Mouse (Mus musculus) hindbrain, embryonic 10.5 days (tissue): ENCODE data around the gene Prr15l. TPM values are rescaled to one million over a fixed set of nuclear protein-coding genes. Genes with fewer than 3 reads are reported as not detected.

Source experiments
- DNase-seq: peaks from one replicate; pipeline ENCODE4 v3.0.0-alpha.2; 2017; ENCODE audit warnings: low spot score
- H3K27ac ChIP-seq: fragments of 300-500 bp; sonication (generic); 2 replicates; pipeline ENCODE4 v1.5.1; 2016; ENCODE audit warnings: mild to moderate bottlenecking, moderate library complexity
- H3K27me3 ChIP-seq: fragments of 300-500 bp; sonication (generic); 2 replicates; pipeline ENCODE4 v1.6.1; 2016; ENCODE audit warnings: mild to moderate bottlenecking; ENCODE audit not compliant: poor library complexity, insufficient read depth, severe bottlenecking
- H3K36me3 ChIP-seq: fragments of 300-500 bp; sonication (generic); 2 replicates; pipeline ENCODE4 v1.6.1; 2016; ENCODE audit warnings: mild to moderate bottlenecking, moderate library complexity
- H3K4me1 ChIP-seq: fragments of 300-500 bp; sonication (generic); replicated peaks from 2 replicates; pipeline ENCODE4 v1.6.1; 2016; ENCODE audit warnings: mild to moderate bottlenecking
- H3K4me3 ChIP-seq: fragments of 300-500 bp; sonication (generic); 2 replicates; pipeline ENCODE4 v1.5.1; 2016; ENCODE audit warnings: mild to moderate bottlenecking, moderate library complexity
- H3K9me3 ChIP-seq: fragments of 300-500 bp; sonication (generic); 2 replicates; pipeline ENCODE4 v1.6.1; 2016; ENCODE audit warnings: mild to moderate bottlenecking, moderate library complexity
- WGBS: fragments of 180-500 bp; shearing (Covaris S2); methylation state at CpG from one replicate; pipeline ENCODE4 v1.1.7; 2016; 5-methylcytosine and 5-hydroxymethylcytosine counted together
- polyA plus RNA-seq: library from polyadenylated mRNA; unstranded; fragments of >200 nt; fragmentation: Nextera tagmentation; extraction: Ambion mirVana; gene quantifications from 2 replicates; pipeline ENCODE4 v1.2.1, GENCODE M21; 2016

Prr15l gene
- 0.37 and 0.75 TPM in 2 replicates for polyA plus RNA-seq

GRCm38 (mm10) chr11:96928088-96928487, at the start of gene Prr15l:
TSS of gene Prr15l (plus strand) at chr11:96928104.
- peaks cover 29% of the 10 kb centered on the region for H3K27me3 ChIP-seq
- DNase-seq: no peak
- 76% methylated on average over 2 of the region's 2 CpGs for WGBS
- no peaks in the 10 kb centered on the region for H3K36me3 ChIP-seq
- peaks cover 28% of the 10 kb centered on the region for H3K4me1 ChIP-seq
- H3K27ac ChIP-seq: peak within 1 kb of the TSS; percentile 66
- H3K4me3 ChIP-seq: no peak within 1 kb of the TSS
- H3K9me3 ChIP-seq: no peaks in the 10 kb centered on the region

GRCm38 (mm10) chr11:96878715-96879114, 49.2 kb upstream of the Prr15l start:
- 20% methylated on average over 3 of the region's 3 CpGs for WGBS
- no peaks in the 10 kb centered on the region for H3K27me3 ChIP-seq
- no peaks in the 10 kb centered on the region for H3K36me3 ChIP-seq
- H3K27ac ChIP-seq: peak overlapping the region; percentile 94
- peaks cover 78% of the 10 kb centered on the region for H3K4me1 ChIP-seq
- DNase-seq: no peak
- H3K9me3 ChIP-seq: no peaks in the 10 kb centered on the region
- H3K4me3 ChIP-seq: peak overlapping the region; percentile 4; the same call in 1 of the 2 replicates

- Histone ChIP-seq H3K9me3 (no peaks in the 10 kb centered on the region), H3K36me3 (no peaks in the 10 kb centered on the region), H3K4me1 (peaks cover 78% of the 10 kb centered on the region), H3K27ac (peak overlapping the region; percentile 94), H3K27me3 (no peaks in the 10 kb centered on the region), H3K4me3 (peak overlapping the region; percentile 4; the same call in 1 of the 2 replicates)
- 13% methylated on average over 7 of the region's 7 CpGs for WGBS
- DNase-seq: peak; percentile 69
These were observed 48.5 kb upstream of the Prr15l start for GRCm38 (mm10) chr11:96879359-96879758.

GRCm38 (mm10) chr11:96880296-96880695, 47.6 kb upstream of the Prr15l start:
- no peaks in the 10 kb centered on the region for H3K27me3 ChIP-seq
- H3K27ac ChIP-seq: peak overlapping the region; percentile 94

GRCm38 (mm10) chr11:96885901-96886340, 42.0 kb upstream of the Prr15l start:
- H3K27me3 ChIP-seq: no peaks in the 10 kb centered on the region
- H3K4me1 ChIP-seq: peaks cover 62% of the 10 kb centered on the region
- peak overlapping the region; percentile 95 for H3K27ac ChIP-seq
- DNase-seq: no peak
- no peaks in the 10 kb centered on the region for H3K9me3 ChIP-seq
- 37% methylated on average over 5 of the region's 5 CpGs for WGBS
- peak overlapping the region; percentile 20; the same call in 1 of the 2 replicates for H3K4me3 ChIP-seq
- no peaks in the 10 kb centered on the region for H3K36me3 ChIP-seq

More at GRCm38 (mm10) chr11:96880296-96880695, 47.6 kb upstream of the Prr15l start:
- no peaks in the 10 kb centered on the region for H3K9me3 ChIP-seq
- H3K4me1 ChIP-seq: peaks cover 78% of the 10 kb centered on the region
- WGBS: 82% methylated on average over 9 of the region's 9 CpGs
- no peak overlapping the region for H3K4me3 ChIP-seq
- no peak for DNase-seq
- no peaks in the 10 kb centered on the region for H3K36me3 ChIP-seq

- Histone ChIP-seq H3K4me3 (no peak overlapping the region), H3K4me1 (peaks cover 72% of the 10 kb centered on the region)
- WGBS: 88% methylated on average over 8 of the region's 8 CpGs
These were observed 40.9 kb upstream of the Prr15l start for GRCm38 (mm10) chr11:96886942-96887546.

GRCm38 (mm10) chr11:96891784-96892527, 35.9 kb upstream of the Prr15l start:
- H3K4me3 ChIP-seq: peak overlapping the region; percentile 7; the same call in 1 of the 2 replicates
- H3K9me3 ChIP-seq: no peaks in the 10 kb centered on the region
- no peaks in the 10 kb centered on the region for H3K36me3 ChIP-seq
- WGBS: 24% methylated on average over 14 of the region's 14 CpGs
- H3K4me1 ChIP-seq: peaks cover 64% of the 10 kb centered on the region
- no peaks in the 10 kb centered on the region for H3K27me3 ChIP-seq
- peak overlapping the region; percentile 95 for H3K27ac ChIP-seq
- peak; percentile 80 for DNase-seq

More at GRCm38 (mm10) chr11:96886942-96887546, 40.9 kb upstream of the Prr15l start:
- peak overlapping the region; percentile 95 for H3K27ac ChIP-seq
- no peaks in the 10 kb centered on the region for H3K36me3 ChIP-seq
- no peaks in the 10 kb centered on the region for H3K9me3 ChIP-seq
- no peaks in the 10 kb centered on the region for H3K27me3 ChIP-seq
- DNase-seq: no peak

- peaks cover 65% of the 10 kb centered on the region for H3K4me1 ChIP-seq
- 0 out of 2 replicates have a peak overlapping the region, but pooled peaks have one; percentile 1 for H3K4me3 ChIP-seq
These were observed 34.6 kb upstream of the Prr15l start for GRCm38 (mm10) chr11:96893203-96893842.

GRCm38 (mm10) chr11:96895886-96896285, 32.0 kb upstream of the Prr15l start:
- H3K4me1 ChIP-seq: peaks cover 79% of the 10 kb centered on the region
- peak overlapping the region; percentile 95 for H3K27ac ChIP-seq
- H3K4me3 ChIP-seq: no peak overlapping the region
- 93% methylated on average over 4 of the region's 4 CpGs for WGBS
- no peaks in the 10 kb centered on the region for H3K9me3 ChIP-seq
- no peaks in the 10 kb centered on the region for H3K36me3 ChIP-seq
- H3K27me3 ChIP-seq: no peaks in the 10 kb centered on the region
- DNase-seq: no peak

More at GRCm38 (mm10) chr11:96893203-96893842, 34.6 kb upstream of the Prr15l start:
- H3K27ac ChIP-seq: peak overlapping the region; percentile 95
- peak; percentile 54 for DNase-seq
- H3K9me3 ChIP-seq: no peaks in the 10 kb centered on the region
- 49% methylated on average over 11 of the region's 11 CpGs for WGBS
- no peaks in the 10 kb centered on the region for H3K27me3 ChIP-seq
- H3K36me3 ChIP-seq: no peaks in the 10 kb centered on the region

GRCm38 (mm10) chr11:96899449-96900306, 28.2 kb upstream of the Prr15l start:
- H3K9me3 ChIP-seq: no peaks in the 10 kb centered on the region
- 14% methylated on average over 13 of the region's 13 CpGs for WGBS

GRCm38 (mm10) chr11:96901332-96901731, 26.6 kb upstream of the Prr15l start:
- DNase-seq: no peak
- Histone ChIP-seq H3K27me3 (no peaks in the 10 kb centered on the region), H3K36me3 (peaks cover 6% of the 10 kb centered on the region; the same call in 1 of the 2 replicates), H3K4me3 (peak overlapping the region; percentile 28; the same call in 1 of the 2 replicates), H3K27ac (peak overlapping the region; percentile 93), H3K9me3 (no peaks in the 10 kb centered on the region), H3K4me1 (peaks cover 94% of the 10 kb centered on the region)
- 33% methylated on average over 9 of the region's 9 CpGs for whole genome bisulfite sequencing

More at GRCm38 (mm10) chr11:96899449-96900306, 28.2 kb upstream of the Prr15l start:
- DNase-seq: peak; percentile 98
- Histone ChIP-seq H3K36me3 (no peaks in the 10 kb centered on the region), H3K4me1 (peaks cover 83% of the 10 kb centered on the region), H3K27me3 (no peaks in the 10 kb centered on the region), H3K27ac (peak overlapping the region; percentile 93), H3K4me3 (peak overlapping the region; percentile 32)
